Mouse (Mus musculus): ENCODE measurements around the gene Hbq1b.

GRCm38 (mm10) chr11:32242209-32242608, 44.6 kb upstream of the Hbq1b start:
- TF ChIP-seq POLR2A (IDR thresholded peaks at IDR 0.05; ENCODE audit: extremely low read depth, insufficient read depth, low read length) = no peak
- TF ChIP-seq CTCF (IDR thresholded peaks at IDR 0.05; ENCODE audit: extremely low read depth, insufficient read depth, low read length) = no peak
